Mouse (Mus musculus) R1 (cell line): ENCODE measurements at regions not wholly inside any gene's neighbourhood (a gene's known extent, or its start where the extent isn't known, plus 50 kb on each side); places are given as distances from the start of the nearest gene placed in this dataset.

Experiments used
- DNase-seq: peaks from one replicate; pipeline ENCODE4 v3.0.0-alpha.2; 2018; ENCODE audit warnings: low read depth, low spot score

- DNase-seq: no peak
Observed at GRCm38 (mm10) chr14:89405011-89405712, 934.0 kb upstream of the Pcdh20 start.

GRCm38 (mm10) chr14:89402568-89403339 is 931.6 kb upstream of the Pcdh20 start:
- DNase-seq: no peak

GRCm38 (mm10) chr14:89357050-89357749 is 886.0 kb upstream of the Pcdh20 start:
- no peak for DNase-seq

- peak; percentile 2 for DNase-seq
Observed at GRCm38 (mm10) chr14:89347972-89348371, 876.8 kb upstream of the Pcdh20 start.

GRCm38 (mm10) chr14:89325116-89325515 is 853.9 kb upstream of the Pcdh20 start:
- DNase-seq: peak; percentile 87

- no peak for DNase-seq
Observed at GRCm38 (mm10) chr14:89308506-89308905, 837.3 kb upstream of the Pcdh20 start.
